Mouse (Mus musculus) stomach, postnatal 0 days (tissue): ENCODE data around the gene Cbarp.

Experiments used
- CTCF ChIP-seq: IDR thresholded peaks from 2 replicates; pipeline ENCODE4 v1.5.1; 2016; ENCODE audit warnings: antibody characterized with exemption, low read depth, mild to moderate bottlenecking, moderate library complexity
- EP300 ChIP-seq: optimal IDR thresholded peaks from 2 replicates; pipeline ENCODE3; 2016; ENCODE audit warnings: antibody characterized with exemption

DNA sequence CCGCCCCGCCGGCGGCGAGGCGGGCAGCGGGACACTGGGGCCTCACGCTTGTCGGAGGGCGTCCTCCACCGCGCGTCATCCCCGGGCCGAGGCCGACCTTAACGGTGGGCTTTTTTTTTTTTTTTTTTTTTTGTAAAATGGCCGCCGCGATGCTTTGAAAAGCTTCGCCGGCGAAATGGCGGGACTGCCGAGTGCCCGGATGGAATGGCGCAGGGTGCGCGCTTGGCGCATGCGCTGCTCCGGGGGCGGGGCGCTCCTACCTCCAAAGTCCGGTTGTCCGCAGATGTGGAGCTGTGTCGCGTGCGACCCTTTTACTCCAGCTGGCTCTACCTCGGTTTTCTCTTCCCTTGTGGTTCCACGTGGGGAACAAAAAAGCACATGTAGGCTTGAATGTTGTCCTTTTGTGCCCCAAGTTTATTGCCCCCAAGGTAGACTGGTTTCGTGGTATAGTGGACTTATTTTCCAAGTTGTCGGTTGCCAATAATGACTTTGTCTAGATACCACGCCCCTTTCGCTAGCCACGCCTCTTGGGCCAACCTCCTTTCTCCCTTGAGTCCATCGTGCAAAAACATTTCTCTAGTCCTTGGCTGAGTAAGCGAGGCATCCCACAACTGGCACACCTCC is 27.5 kb upstream of the Cbarp start:
- TF ChIP-seq CTCF (no peak), EP300 (no peak)
